Mouse (Mus musculus): ENCODE measurements around the gene Crb2. TPM values are rescaled to one million over a fixed set of nuclear protein-coding genes. Genes with fewer than 3 reads are reported as not detected.

The Crb2 gene
- total and polyA plus RNA-seq, 3 experiments: not detected

DNA sequence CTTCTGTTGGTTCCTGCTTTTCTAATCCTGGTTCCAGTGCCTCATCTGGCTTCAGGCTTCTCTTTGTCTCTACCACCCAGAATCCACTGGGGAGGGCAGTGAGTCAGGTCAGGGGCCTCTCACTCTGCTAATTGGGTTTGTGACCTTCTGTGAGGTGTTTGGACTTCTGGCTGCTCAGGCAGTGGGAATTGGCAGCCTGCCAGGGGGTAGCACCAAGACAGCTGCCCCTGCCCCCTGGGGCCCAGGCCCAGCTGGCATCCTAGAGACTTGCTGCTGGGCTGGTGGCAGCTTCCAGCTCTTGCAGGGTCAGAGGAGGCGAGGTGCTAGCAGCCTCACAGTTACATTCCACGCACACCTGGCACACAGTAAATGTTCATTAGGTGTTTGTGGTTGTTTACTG, 35.6 kb downstream of the Crb2 start:
- Histone ChIP-seq H3K9me3 (replicated peaks; ENCODE audit: insufficient read depth, low read length) (no peaks in the 10 kb centered on the region), H3K4me3 (ENCODE audit: control insufficient read depth in 1 of 2, insufficient read depth in 1 of 2, low read depth in 2 of 2, low read length in 2 of 2) (no peak overlapping the region), H3K27me3 (ENCODE audit: control insufficient read depth in 1 of 2, insufficient read depth in 2 of 2, low read length in 2 of 2) (no peaks in the 10 kb centered on the region), H3K4me1 (ENCODE audit: control insufficient read depth in 1 of 2, insufficient read depth in 2 of 2, low read length in 2 of 2) (no peaks in the 10 kb centered on the region), H3K27ac (ENCODE audit: control insufficient read depth, low read depth, low read length) (no peak overlapping the region), H3K36me3 (ENCODE audit: control insufficient read depth in 1 of 2, insufficient read depth in 2 of 2, low read length in 2 of 2) (no peaks in the 10 kb centered on the region), H3K79me2 (ENCODE audit: control insufficient read depth, insufficient read depth, low read length, poor library complexity) (no peaks in the 10 kb centered on the region), H3K9ac (ENCODE audit: control insufficient read depth, low read depth, low read length, poor library complexity, severe bottlenecking) (no peak overlapping the region)
- DNase-seq (ENCODE audit: low read depth, low spot score): no peak
- TF ChIP-seq RAD21 (IDR thresholded peaks at IDR 0.05; ENCODE audit: low read depth, low read length): no peak
- TF ChIP-seq JUND (IDR thresholded peaks at IDR 0.05; ENCODE audit: low read depth, low read length): no peak
- no peak for TF ChIP-seq POLR2AphosphoS2 (IDR thresholded peaks at IDR 0.05; ENCODE audit: low read length)
- no peak for TF ChIP-seq MEF2A (IDR thresholded peaks at IDR 0.05; ENCODE audit: extremely low read depth, insufficient replicate concordance, low read depth, low read length, poor library complexity, severe bottlenecking)
- TF ChIP-seq TAL1 (IDR thresholded peaks at IDR 0.05; ENCODE audit: low read length): no peak
- TF ChIP-seq ZNF384 (IDR thresholded peaks at IDR 0.05; ENCODE audit: low read depth, low read length): no peak
- no peak for TF ChIP-seq CHD1 (IDR thresholded peaks at IDR 0.05; ENCODE audit: low read depth, low read length)
- no peak for TF ChIP-seq RCOR1 (IDR thresholded peaks at IDR 0.05; ENCODE audit: low read depth, low read length)
- no peak for TF ChIP-seq HCFC1 (IDR thresholded peaks at IDR 0.05; ENCODE audit: low read depth, low read length)
- no peak for TF ChIP-seq USF1 (IDR thresholded peaks at IDR 0.05; ENCODE audit: low read depth, low read length)
- no peak for TF ChIP-seq BHLHE40 (IDR thresholded peaks at IDR 0.05; ENCODE audit: borderline replicate concordance, low read depth, low read length)
- TF ChIP-seq MAFK (IDR thresholded peaks at IDR 0.05; ENCODE audit: borderline replicate concordance, low read depth, low read length): no peak
- no peak for TF ChIP-seq ZC3H11A (IDR thresholded peaks at IDR 0.05; ENCODE audit: low read depth, low read length)
- no peak for TF ChIP-seq MYC (IDR thresholded peaks at IDR 0.05; ENCODE audit: low read depth, low read length)
- no peak for TF ChIP-seq ETS1 (IDR thresholded peaks at IDR 0.05; ENCODE audit: low read depth, low read length)
- no peak for TF ChIP-seq CTCF (IDR thresholded peaks at IDR 0.05 in 2 of 3, conservative IDR thresholded peaks at IDR 0.05 in 1 of 3; ENCODE audit: control insufficient read depth in 1 of 3, insufficient read depth in 1 of 3, low read depth in 2 of 3, low read length in 3 of 3, poor library complexity in 1 of 3, severe bottlenecking in 1 of 3)
- no peak for TF ChIP-seq EP300 (IDR thresholded peaks at IDR 0.05; ENCODE audit: low read depth in 1 of 2, low read length in 2 of 2)
- TF ChIP-seq ZKSCAN1 (IDR thresholded peaks at IDR 0.05; ENCODE audit: low read depth, low read length): no peak

DNA sequence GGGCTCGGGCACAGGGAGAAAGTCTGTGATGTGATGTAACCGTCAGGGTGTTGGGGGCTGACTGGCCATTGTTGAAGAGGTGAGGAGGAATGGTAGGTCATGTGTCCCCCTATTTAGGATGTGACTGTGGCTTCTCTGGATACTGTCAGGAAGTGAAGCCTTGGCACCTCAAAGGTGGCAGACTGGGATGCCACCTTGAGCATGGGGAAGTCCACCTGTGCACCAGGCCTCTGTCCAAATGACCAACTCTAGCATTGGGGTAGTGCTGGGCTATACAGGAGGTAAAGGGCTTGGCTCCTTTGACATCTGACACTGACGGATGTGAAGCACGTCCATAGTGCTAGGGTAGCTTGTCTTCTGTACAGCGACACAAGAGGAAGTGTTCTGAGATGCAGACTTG, 36.4 kb downstream of the Crb2 start:
- Histone ChIP-seq H3K27me3 (ENCODE audit: control insufficient read depth in 1 of 2, insufficient read depth in 2 of 2, low read length in 2 of 2) (no peaks in the 10 kb centered on the region), H3K27ac (ENCODE audit: control insufficient read depth, low read depth, low read length) (no peak overlapping the region), H3K4me3 (ENCODE audit: control insufficient read depth in 1 of 2, insufficient read depth in 1 of 2, low read depth in 2 of 2, low read length in 2 of 2) (no peak overlapping the region), H3K79me2 (ENCODE audit: control insufficient read depth, insufficient read depth, low read length, poor library complexity) (no peaks in the 10 kb centered on the region), H3K9ac (ENCODE audit: control insufficient read depth, low read depth, low read length, poor library complexity, severe bottlenecking) (no peak overlapping the region), H3K4me1 (ENCODE audit: control insufficient read depth in 1 of 2, insufficient read depth in 2 of 2, low read length in 2 of 2) (no peaks in the 10 kb centered on the region), H3K9me3 (replicated peaks; ENCODE audit: insufficient read depth, low read length) (no peaks in the 10 kb centered on the region), H3K36me3 (ENCODE audit: control insufficient read depth in 1 of 2, insufficient read depth in 2 of 2, low read length in 2 of 2) (no peaks in the 10 kb centered on the region)
- no peak for DNase-seq (ENCODE audit: low read depth, low spot score)
- no peak for TF ChIP-seq GABPA (IDR thresholded peaks at IDR 0.05; ENCODE audit: low read depth, low read length)
- TF ChIP-seq RCOR1 (IDR thresholded peaks at IDR 0.05; ENCODE audit: low read depth, low read length): no peak
- TF ChIP-seq CHD2 (IDR thresholded peaks at IDR 0.05; ENCODE audit: low read length): no peak
- TF ChIP-seq BHLHE40 (IDR thresholded peaks at IDR 0.05; ENCODE audit: borderline replicate concordance, low read depth, low read length): no peak
- no peak for TF ChIP-seq POLR2A (IDR thresholded peaks at IDR 0.05; ENCODE audit: control insufficient read depth in 1 of 2, insufficient read depth in 1 of 2, low read depth in 1 of 2, low read length in 2 of 2, poor library complexity in 1 of 2)
- TF ChIP-seq MAFK (IDR thresholded peaks at IDR 0.05; ENCODE audit: borderline replicate concordance, low read depth, low read length): no peak
- no peak for TF ChIP-seq ELF1 (IDR thresholded peaks at IDR 0.05; ENCODE audit: low read depth, low read length)
- TF ChIP-seq MYB (IDR thresholded peaks at IDR 0.05; ENCODE audit: low read depth, low read length): no peak
- TF ChIP-seq E2F4 (IDR thresholded peaks at IDR 0.05; ENCODE audit: borderline replicate concordance, low read depth, low read length): no peak
- no peak for TF ChIP-seq TCF12 (IDR thresholded peaks at IDR 0.05; ENCODE audit: low read depth, low read length)
- TF ChIP-seq CHD1 (IDR thresholded peaks at IDR 0.05; ENCODE audit: low read depth, low read length): no peak
- TF ChIP-seq NRF1 (IDR thresholded peaks at IDR 0.05; ENCODE audit: insufficient read depth, low read depth, low read length, poor library complexity, severe bottlenecking): no peak
- TF ChIP-seq ZC3H11A (IDR thresholded peaks at IDR 0.05; ENCODE audit: low read depth, low read length): no peak
- TF ChIP-seq SMC3 (IDR thresholded peaks at IDR 0.05; ENCODE audit: low read depth, low read length): no peak
- no peak for TF ChIP-seq ETS1 (IDR thresholded peaks at IDR 0.05; ENCODE audit: low read depth, low read length)
- TF ChIP-seq TBP (IDR thresholded peaks at IDR 0.05; ENCODE audit: low read depth, low read length): no peak
- TF ChIP-seq GATA1 (IDR thresholded peaks at IDR 0.05; ENCODE audit: low read depth, low read length): no peak
- TF ChIP-seq MAX (IDR thresholded peaks at IDR 0.05; ENCODE audit: low read length): no peak
- TF ChIP-seq JUND (IDR thresholded peaks at IDR 0.05; ENCODE audit: low read depth, low read length): no peak
